ENCODE assay signal across 26 mouse cellular contexts in genomic region chr4:35201700-35202099, GRCm38 (mm10). TPM values are rescaled to one million over a fixed set of nuclear protein-coding genes. Genes with fewer than 3 reads are reported as not detected.
DNase-seq lines count a peak whose midpoint lies in the region; ATAC-seq and TF ChIP-seq lines count a peak whose summit lies in the region.
"Had no signal": no experiment of that assay in that cellular context is flagged by ENCODE, and none has a peak within 500 bp of the region (broad histone marks: within the 10 kb centered on the region; RNA-seq: fewer than 3 reads in every experiment).

No protein-coding gene starts in this region.

- no peak overlapping the region for H3K4me2 ChIP-seq in liver, embryonic 13.5 days
- no peak overlapping the region for H3K4me2 ChIP-seq in liver, postnatal 0 days (ENCODE audit: low read depth, low read length)
- H3K4me2 ChIP-seq: embryonic facial prominence, embryonic 13.5 days; forebrain, embryonic 12.5 days; hindbrain, embryonic 13.5 days had no signal

- TF ChIP-seq EP300 in liver, postnatal 0 days (IDR thresholded peaks at IDR 0.05; ENCODE audit: low read depth), result peak; percentile 71

- H3K27me3 ChIP-seq in liver, embryonic 13.5 days, result no peaks in the 10 kb centered on the region
- no peaks in the 10 kb centered on the region for H3K27me3 ChIP-seq in liver, postnatal 0 days (ENCODE audit: insufficient read depth, low read length)
- H3K27me3 ChIP-seq: embryonic facial prominence, embryonic 13.5 days; forebrain, embryonic 12.5 days; hindbrain, embryonic 13.5 days; Patski had no signal

- WGBS in liver, embryonic 13.5 days (ENCODE audit: insufficient replicate concordance), result 25% methylated on average over 5 of the region's 5 CpGs
- WGBS in liver, postnatal 0 days (ENCODE audit: insufficient replicate concordance), result 42% methylated on average over 5 of the region's 5 CpGs

- no peak overlapping the region for H3K27ac ChIP-seq in liver, embryonic 13.5 days
- no peak overlapping the region for H3K27ac ChIP-seq in liver, postnatal 0 days (ENCODE audit: low read depth)
- H3K27ac ChIP-seq: embryonic facial prominence, embryonic 13.5 days; forebrain, embryonic 12.5 days; heart, embryonic 10.5 days; hindbrain, embryonic 13.5 days had no signal

- TF ChIP-seq CTCF in liver, postnatal 0 days (IDR thresholded peaks at IDR 0.05; ENCODE audit: low read depth), result no peak

- ATAC-seq in liver, embryonic 13.5 days (ENCODE audit: low read depth), result peak; percentile 69
- ATAC-seq in liver, postnatal 0 days, result no peak
- ATAC-seq: activated CD4-positive, CD25-positive, alpha-beta regulatory T cell, adult 4 months; forebrain, embryonic 16.5 days; Patski had no signal

- DNase-seq in MEL-GATA-1-ER (ENCODE audit: extremely low read depth, low read depth), result peak; percentile 30
- no peak for DNase-seq in liver, embryonic 13.5 days
- no peak for DNase-seq in liver, postnatal 0 days
- DNase-seq in urinary bladder, postnatal 25 days (ENCODE audit: low spot score), result no peak
- DNase-seq in layer of hippocampus, adult 18-20 months (ENCODE audit: low spot score in 2 of 2), result no peak
- no peak for DNase-seq in kidney, postnatal 25 days
- DNase-seq: adrenal gland, postnatal 14 days; cerebellum, adult 11-12 months; cerebellum, adult 9-10 months; cerebellum, postnatal 25 days; gastrocnemius, postnatal 10 days; heart, adult 18-20 months; heart, postnatal 10 days had no signal

- peaks cover 3% of the 10 kb centered on the region; the same call in 1 of the 2 replicates for H3K36me3 ChIP-seq in liver, embryonic 13.5 days
- H3K36me3 ChIP-seq in liver, postnatal 0 days (replicated peaks; ENCODE audit: insufficient read depth, low read length), result peaks cover 23% of the 10 kb centered on the region

- no peak overlapping the region for H3K9ac ChIP-seq in liver, embryonic 13.5 days
- H3K9ac ChIP-seq in liver, postnatal 0 days (replicated peaks), result no peak overlapping the region
- H3K9ac ChIP-seq: embryonic facial prominence, embryonic 13.5 days; forebrain, embryonic 12.5 days; hindbrain, embryonic 13.5 days had no signal

- H3K9me3 ChIP-seq in liver, embryonic 13.5 days (replicated peaks), result no peaks in the 10 kb centered on the region
- no peaks in the 10 kb centered on the region for H3K9me3 ChIP-seq in liver, postnatal 0 days (ENCODE audit: low read length)
- H3K9me3 ChIP-seq: embryonic facial prominence, embryonic 13.5 days; forebrain, embryonic 12.5 days; heart, embryonic 10.5 days; hindbrain, embryonic 13.5 days had no signal

- no peak overlapping the region for H3K4me3 ChIP-seq in liver, embryonic 13.5 days (replicated peaks)
- no peak overlapping the region for H3K4me3 ChIP-seq in liver, postnatal 0 days (ENCODE audit: low read depth, low read length)
- H3K4me3 ChIP-seq: embryonic facial prominence, embryonic 13.5 days; forebrain, embryonic 12.5 days; heart, embryonic 10.5 days; hindbrain, embryonic 13.5 days had no signal

- no peaks in the 10 kb centered on the region for H3K4me1 ChIP-seq in liver, embryonic 13.5 days (replicated peaks)
- no peaks in the 10 kb centered on the region for H3K4me1 ChIP-seq in liver, postnatal 0 days (ENCODE audit: insufficient read depth)
- H3K4me1 ChIP-seq: embryonic facial prominence, embryonic 13.5 days; forebrain, embryonic 12.5 days; heart, embryonic 10.5 days; hindbrain, embryonic 13.5 days had no signal

RNA-seq across cellular contexts. Expression of gene C9orf72, which starts 24.3 kb away (rescaled TPM):
- 2.7 and 4.1 TPM in 2 replicates for polyA plus RNA-seq in liver, embryonic 13.5 days (2015; fragmentation: Nextera tagmentation; extraction: Ambion mirVana)
- polyA plus RNA-seq in liver, postnatal 0 days (2015; fragmentation: Nextera tagmentation; extraction: Ambion mirVana), result 4.8 and 5.8 TPM in 2 replicates
- total RNA-seq in layer of hippocampus, adult 18-20 months (2021), result 10 to 100 TPM; 21.2 to 25.2 TPM

RNA-seq across cellular contexts. Expression of gene Mob3b, which starts 44.4 kb away (rescaled TPM):
- polyA plus RNA-seq in liver, embryonic 13.5 days (2015; fragmentation: Nextera tagmentation; extraction: Ambion mirVana), result 4.2 and 4.9 TPM in 2 replicates
- 13.6 and 14.2 TPM in 2 replicates for polyA plus RNA-seq in liver, postnatal 0 days (2015; fragmentation: Nextera tagmentation; extraction: Ambion mirVana)
- total RNA-seq in layer of hippocampus, adult 18-20 months (2021), result 1 to 10 TPM; 5.0 to 6.8 TPM

RNA-seq across cellular contexts. Expression of gene Ifnk, which starts 49.8 kb away (rescaled TPM):
- 0.13 and 0.23 TPM in 2 replicates for polyA plus RNA-seq in liver, embryonic 13.5 days (2015; fragmentation: Nextera tagmentation; extraction: Ambion mirVana)
- polyA plus RNA-seq in liver, postnatal 0 days (2015; fragmentation: Nextera tagmentation; extraction: Ambion mirVana), result 0.27 and 0.50 TPM in 2 replicates
- total RNA-seq in layer of hippocampus, adult 18-20 months (2021), result not detected
- total RNA-seq: adrenal gland, adult 18-20 months; adrenal gland, postnatal 14 days; ES-E14; gastrocnemius, postnatal 10 days; gastrocnemius, postnatal 4 days; heart, adult 18-20 months; heart, postnatal 10 days; hematopoietic stem cell, adult 5-6 weeks had no signal
- polyA plus RNA-seq: activated CD4-positive, CD25-positive, alpha-beta regulatory T cell, adult 4 months; frontal cortex, adult 2 months; heart, embryonic 14.5 days; hindbrain, embryonic 13.5 days; Patski had no signal
